Mouse (Mus musculus): ENCODE measurements around the gene Dstn. TPM values are rescaled to one million over a fixed set of nuclear protein-coding genes. Genes with fewer than 3 reads are reported as not detected.

Dstn gene
- total RNA-seq, 2 experiments from 2014 or later: 399 to 518 TPM

- no peak for ATAC-seq (ENCODE audit: poor library complexity, severe bottlenecking)
Measured at GRCm38 (mm10) chr2:143951546-143952315, 36.6 kb downstream of the Dstn start.

GRCm38 (mm10) chr2:143953944-143954343 is 38.8 kb downstream of the Dstn start:
- no peak for ATAC-seq (ENCODE audit: poor library complexity, severe bottlenecking)

GRCm38 (mm10) chr2:143955004-143955403 is 39.9 kb downstream of the Dstn start:
- no peak for ATAC-seq (ENCODE audit: poor library complexity, severe bottlenecking)

- ATAC-seq (ENCODE audit: poor library complexity, severe bottlenecking): no peak
Measured at GRCm38 (mm10) chr2:143955746-143956145, 40.6 kb downstream of the Dstn start.

GRCm38 (mm10) chr2:143962192-143962591 is 47.1 kb downstream of the Dstn start:
- ATAC-seq (ENCODE audit: poor library complexity, severe bottlenecking): peak; percentile 88

- ATAC-seq (ENCODE audit: poor library complexity, severe bottlenecking): no peak
Measured at GRCm38 (mm10) chr2:143963318-143963717, 48.2 kb downstream of the Dstn start.

- ATAC-seq (ENCODE audit: poor library complexity, severe bottlenecking): no peak
Measured at GRCm38 (mm10) chr2:143969260-143969659, 54.1 kb downstream of the Dstn start.

GRCm38 (mm10) chr2:143970841-143971240 is 55.7 kb downstream of the Dstn start:
- ATAC-seq (ENCODE audit: poor library complexity, severe bottlenecking): no peak

- no peak for ATAC-seq (ENCODE audit: poor library complexity, severe bottlenecking)
Measured at GRCm38 (mm10) chr2:143971887-143972286, 56.8 kb downstream of the Dstn start.

- ATAC-seq (ENCODE audit: poor library complexity, severe bottlenecking): no peak
Measured at GRCm38 (mm10) chr2:143973161-143973560, 58.0 kb downstream of the Dstn start.

GRCm38 (mm10) chr2:143975146-143975649 is 60.1 kb downstream of the Dstn start:
- no peak; the same call in 1 of the 2 replicates for ATAC-seq (ENCODE audit: poor library complexity, severe bottlenecking)

GRCm38 (mm10) chr2:143978444-143979147 is 63.5 kb downstream of the Dstn start:
- peak; percentile 79 for ATAC-seq (ENCODE audit: poor library complexity, severe bottlenecking)

- peak; percentile 58 for ATAC-seq (ENCODE audit: poor library complexity, severe bottlenecking)
Measured at GRCm38 (mm10) chr2:143980781-143981398, 65.8 kb downstream of the Dstn start.

GRCm38 (mm10) chr2:143982152-143982551 is 67.0 kb downstream of the Dstn start:
- ATAC-seq (ENCODE audit: poor library complexity, severe bottlenecking): no peak

- no peak for ATAC-seq (ENCODE audit: poor library complexity, severe bottlenecking)
Measured at GRCm38 (mm10) chr2:143982901-143983300, 67.8 kb downstream of the Dstn start.

GRCm38 (mm10) chr2:143983482-143983881 is 68.4 kb downstream of the Dstn start:
- ATAC-seq (ENCODE audit: poor library complexity, severe bottlenecking): no peak

- no peak for ATAC-seq (ENCODE audit: poor library complexity, severe bottlenecking)
Measured at GRCm38 (mm10) chr2:143987485-143987884, 72.4 kb downstream of the Dstn start.

- no peak for ATAC-seq (ENCODE audit: poor library complexity, severe bottlenecking)
Measured at GRCm38 (mm10) chr2:143988016-143988415, 72.9 kb downstream of the Dstn start.

- peak; percentile 71 for ATAC-seq (ENCODE audit: poor library complexity, severe bottlenecking)
Measured at GRCm38 (mm10) chr2:143990997-143991396, 75.9 kb downstream of the Dstn start.

GRCm38 (mm10) chr2:143991964-143992672 is 77.0 kb downstream of the Dstn start:
- no peak for ATAC-seq (ENCODE audit: poor library complexity, severe bottlenecking)

All from megakaryocyte, adult 5-6 weeks (primary cell).